Comparison of ENCODE assay signal across 22 mouse cellular contexts in genomic region chr3:69535486-69535885, GRCm38 (mm10).
DNase-seq lines count a peak whose midpoint lies in the region; ATAC-seq and TF ChIP-seq lines count a peak whose summit lies in the region.
"Had no signal": no experiment of that assay in that cellular context is flagged by ENCODE, and none has a peak within 500 bp of the region (broad histone marks: within the 10 kb centered on the region; RNA-seq: fewer than 3 reads in every experiment).

No protein-coding gene starts in this region.

- H3K4me2 ChIP-seq in midbrain, embryonic 13.5 days (replicated peaks) = peak overlapping the region; percentile 15; the same call in 1 of the 2 replicates
- H3K4me2 ChIP-seq in kidney, embryonic 16.5 days (replicated peaks; ENCODE audit: low read depth, low read length) = no peak overlapping the region
- H3K4me2 ChIP-seq: embryonic facial prominence, embryonic 12.5 days had no signal

- TF ChIP-seq CTCF in layer of hippocampus, adult 2 months (conservative IDR thresholded peaks at IDR 0.05) = no peak
- TF ChIP-seq CTCF in small intestine, adult 2 months (IDR thresholded peaks at IDR 0.05; ENCODE audit: extremely low read depth, insufficient read length, insufficient replicate concordance, low read depth, low read length) = no peak

- no peaks in the 10 kb centered on the region for H3K36me3 ChIP-seq in hindbrain, embryonic 10.5 days
- no peaks in the 10 kb centered on the region for H3K36me3 ChIP-seq in midbrain, embryonic 13.5 days
- H3K36me3 ChIP-seq in small intestine, adult 2 months (ENCODE audit: control insufficient read depth, insufficient read depth, low read length) = no peaks in the 10 kb centered on the region
- H3K36me3 ChIP-seq in kidney, embryonic 16.5 days (ENCODE audit: insufficient read depth, low read length) = no peaks in the 10 kb centered on the region
- H3K36me3 ChIP-seq: embryonic facial prominence, embryonic 12.5 days had no signal

- no peak for TF ChIP-seq POLR2A in small intestine, adult 2 months (IDR thresholded peaks at IDR 0.05; ENCODE audit: low read depth, low read length)

- H3K9ac ChIP-seq in midbrain, embryonic 13.5 days (replicated peaks) = no peak overlapping the region
- no peak overlapping the region for H3K9ac ChIP-seq in kidney, embryonic 16.5 days (replicated peaks; ENCODE audit: low read length)
- H3K9ac ChIP-seq: embryonic facial prominence, embryonic 12.5 days; lung, embryonic 14.5 days had no signal

- DNase-seq in layer of hippocampus, adult 2 months (ENCODE audit: low spot score in 2 of 2) = no peak
- no peak for DNase-seq in layer of hippocampus, adult 9-11 months
- DNase-seq in hindbrain, embryonic 10.5 days (ENCODE audit: low spot score) = no peak
- no peak for DNase-seq in adrenal gland, postnatal 4 days (ENCODE audit: low spot score in 2 of 2)
- no peak for DNase-seq in ovary, postnatal 36 days (ENCODE audit: low spot score)
- DNase-seq: adrenal gland, postnatal 25 days; cerebellum, postnatal 36 days; gastrocnemius, adult 2 months; heart, adult 18-20 months; kidney, adult 9 months; liver; lung, embryonic 14.5 days; spleen, adult 18-20 months; thymus, postnatal 14 days had no signal

- peak; percentile 84 for ATAC-seq in midbrain, embryonic 13.5 days
- ATAC-seq in kidney, embryonic 16.5 days (ENCODE audit: low FRiP score, low TSS enrichment) = no peak
- ATAC-seq: activated CD4-positive, CD25-positive, alpha-beta regulatory T cell, adult 4 months; inflammation-experienced regulatory T-cells, adult 6 months had no signal

- no peak overlapping the region for H3K4me3 ChIP-seq in layer of hippocampus, adult 2 months
- no peak overlapping the region for H3K4me3 ChIP-seq in hindbrain, embryonic 10.5 days
- H3K4me3 ChIP-seq in midbrain, embryonic 13.5 days (replicated peaks) = no peak overlapping the region
- no peak overlapping the region for H3K4me3 ChIP-seq in small intestine, adult 2 months (ENCODE audit: low read depth, low read length)
- no peak overlapping the region for H3K4me3 ChIP-seq in kidney, embryonic 16.5 days (ENCODE audit: low read length)
- H3K4me3 ChIP-seq: embryonic facial prominence, embryonic 12.5 days; gastrocnemius, adult 2 months; myocyte had no signal

- no peaks in the 10 kb centered on the region for H3K9me3 ChIP-seq in hindbrain, embryonic 10.5 days
- no peaks in the 10 kb centered on the region for H3K9me3 ChIP-seq in midbrain, embryonic 13.5 days
- H3K9me3 ChIP-seq in kidney, embryonic 16.5 days (ENCODE audit: low read length) = no peaks in the 10 kb centered on the region
- H3K9me3 ChIP-seq: embryonic facial prominence, embryonic 12.5 days had no signal

- H3K27ac ChIP-seq in layer of hippocampus, adult 2 months = peak overlapping the region; percentile 73
- H3K27ac ChIP-seq in hindbrain, embryonic 10.5 days = 0 out of 2 replicates have a peak overlapping the region, but pooled peaks have one; percentile 67
- peak overlapping the region; percentile 67; the same call in 1 of the 2 replicates for H3K27ac ChIP-seq in midbrain, embryonic 13.5 days
- H3K27ac ChIP-seq in small intestine, adult 2 months (ENCODE audit: insufficient read depth, low read depth, low read length) = 0 out of 2 replicates have a peak overlapping the region, but pooled peaks have one; percentile 1
- no peak overlapping the region for H3K27ac ChIP-seq in kidney, embryonic 16.5 days (ENCODE audit: low read length)
- H3K27ac ChIP-seq: embryonic facial prominence, embryonic 12.5 days; gastrocnemius, adult 2 months; macrophage had no signal

- 60% methylated on average over 10 of the region's 10 CpGs for WGBS in hindbrain, embryonic 10.5 days
- WGBS in midbrain, embryonic 13.5 days = 29% methylated on average over 10 of the region's 10 CpGs
- 86% methylated on average over 10 of the region's 10 CpGs for WGBS in small intestine, adult 2 months
- WGBS in kidney, embryonic 16.5 days = 83% methylated on average over 10 of the region's 10 CpGs

- peaks cover 6% of the 10 kb centered on the region; the same call in 1 of the 2 replicates for H3K27me3 ChIP-seq in hindbrain, embryonic 10.5 days (ENCODE audit: insufficient read depth, poor library complexity, severe bottlenecking)
- peaks cover 41% of the 10 kb centered on the region for H3K27me3 ChIP-seq in midbrain, embryonic 13.5 days
- no peaks in the 10 kb centered on the region for H3K27me3 ChIP-seq in small intestine, adult 2 months (ENCODE audit: control insufficient read depth, insufficient read depth, low read length)
- no peaks in the 10 kb centered on the region for H3K27me3 ChIP-seq in kidney, embryonic 16.5 days (ENCODE audit: insufficient read depth, low read length)
- H3K27me3 ChIP-seq: embryonic facial prominence, embryonic 12.5 days had no signal

- peaks cover 32% of the 10 kb centered on the region for H3K4me1 ChIP-seq in hindbrain, embryonic 10.5 days (replicated peaks)
- H3K4me1 ChIP-seq in midbrain, embryonic 13.5 days (replicated peaks) = peaks cover 51% of the 10 kb centered on the region
- H3K4me1 ChIP-seq in small intestine, adult 2 months (ENCODE audit: control insufficient read depth, insufficient read depth, insufficient read length, low read length) = no peaks in the 10 kb centered on the region
- peaks cover 16% of the 10 kb centered on the region; the same call in 1 of the 2 replicates for H3K4me1 ChIP-seq in kidney, embryonic 16.5 days (ENCODE audit: insufficient read depth, low read length)
